Mouse (Mus musculus): Measurements from ENCODE around the gene Lce1i. TPM values are rescaled to one million over a fixed set of nuclear protein-coding genes. Genes with fewer than 3 reads are reported as not detected.
"Not testable (repeated sequence)": the region's sequence is repeated elsewhere in the genome, so short reads cannot be mapped to it uniquely, and the experiment has no call there.

The Lce1i gene
- not detected in 2 replicates for polyA plus RNA-seq (2015; fragmentation: Nextera tagmentation; extraction: Ambion mirVana)

DNA sequence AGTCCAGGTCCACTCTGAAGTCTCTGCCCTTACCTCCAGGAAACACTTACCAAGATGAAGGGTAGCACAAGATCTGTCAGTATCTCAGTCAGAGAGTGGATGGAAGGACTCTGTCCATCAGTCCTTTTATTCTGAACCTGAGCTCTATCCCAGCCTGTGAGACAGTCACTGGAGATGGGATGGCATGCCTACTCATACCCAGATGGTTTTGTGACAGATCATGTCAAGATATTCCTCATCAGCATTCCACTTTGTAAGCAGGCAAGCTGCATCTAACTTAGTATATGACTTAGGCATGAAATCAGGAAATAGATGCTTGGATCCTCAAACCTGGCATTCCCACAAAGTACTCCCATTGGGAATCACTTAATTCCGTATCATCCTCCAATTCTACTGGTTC, at the start of gene Lce1i:
TSS of gene Lce1i (minus strand) at position 101 of the 400 bp plus-strand sequence.
- no peaks in the 10 kb centered on the region for H3K36me3 ChIP-seq
- WGBS = 89% methylated on average over 1 of the region's 1 CpGs

DNA sequence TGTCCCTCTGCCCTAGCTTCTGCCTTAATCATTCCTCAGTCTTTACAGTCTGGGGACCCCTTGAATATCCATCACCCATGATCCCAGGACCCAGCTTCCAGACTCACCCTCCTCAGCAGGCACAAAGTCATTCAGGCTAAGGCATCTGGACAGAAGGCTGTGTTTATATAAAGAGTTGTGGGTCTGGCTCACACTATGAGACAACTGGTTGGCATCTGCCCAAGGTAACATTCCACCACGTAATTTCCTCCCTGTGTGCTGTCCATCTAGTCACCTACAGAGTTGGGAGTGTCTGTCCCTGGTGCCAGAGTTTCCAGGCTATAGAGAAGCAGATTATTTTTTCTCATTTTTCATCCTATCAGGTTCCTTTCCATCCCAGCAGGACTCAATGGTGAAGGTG, 48.4 kb upstream of the Lce1i start, which contains the start of gene Kprp:
TSS of gene Kprp (minus strand) at position 140 of the 400 bp plus-strand sequence.
- Histone ChIP-seq H3K27me3 (no peaks in the 10 kb centered on the region), H3K4me1 (replicated peaks) (no peaks in the 10 kb centered on the region), H3K4me3 (no peak within 1 kb of the TSS), H3K36me3 (no peaks in the 10 kb centered on the region), H3K9ac (no peak within 1 kb of the TSS), H3K9me3 (no peaks in the 10 kb centered on the region), H3K4me2 (no peak within 1 kb of the TSS), H3K27ac (replicated peaks) (no peak within 1 kb of the TSS)
- WGBS = 60% methylated on average over 1 of the region's 1 CpGs
- no peak for ATAC-seq (ENCODE audit: low read depth)

More for the DNA sequence above, at the start of gene Lce1i:
- H3K4me3 ChIP-seq = no peak within 1 kb of the TSS
- no peak within 1 kb of the TSS for H3K4me2 ChIP-seq
- ATAC-seq (ENCODE audit: low read depth) = no peak
- H3K27ac ChIP-seq (replicated peaks) = no peak within 1 kb of the TSS
- H3K4me1 ChIP-seq (replicated peaks) = no peaks in the 10 kb centered on the region
- no peak within 1 kb of the TSS for H3K9ac ChIP-seq
- no peaks in the 10 kb centered on the region for H3K27me3 ChIP-seq
- no peaks in the 10 kb centered on the region for H3K9me3 ChIP-seq

DNA sequence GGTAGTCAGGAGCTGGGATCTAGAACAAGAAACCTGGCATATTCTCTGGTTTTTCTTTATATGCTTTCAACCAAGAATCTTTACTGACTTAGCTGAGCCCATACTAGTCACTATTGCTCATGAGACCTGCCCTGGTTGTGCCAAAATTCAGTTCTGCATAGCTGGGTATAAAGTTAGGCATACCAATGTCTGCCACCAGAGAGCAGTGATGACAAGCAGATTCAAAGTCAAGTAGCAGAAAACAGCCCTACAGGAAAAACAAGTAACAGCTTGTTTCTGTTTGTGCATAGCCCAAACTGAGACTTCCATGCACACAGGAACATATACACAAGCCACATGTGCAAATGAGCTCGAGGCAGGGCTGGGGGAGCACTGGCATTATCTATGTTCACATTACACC, 47.1 kb upstream of the Lce1i start:
- H3K27ac ChIP-seq (replicated peaks) = no peak overlapping the region
- H3K36me3 ChIP-seq = no peaks in the 10 kb centered on the region
- no peak overlapping the region for H3K9ac ChIP-seq
- ATAC-seq (ENCODE audit: low read depth) = no peak
- H3K9me3 ChIP-seq = no peaks in the 10 kb centered on the region
- no peaks in the 10 kb centered on the region for H3K27me3 ChIP-seq
- WGBS = 43% methylated on average over 1 of the region's 1 CpGs
- H3K4me3 ChIP-seq = no peak overlapping the region
- H3K4me1 ChIP-seq (replicated peaks) = no peaks in the 10 kb centered on the region
- H3K4me2 ChIP-seq = no peak overlapping the region

GRCm38 (mm10) chr3:92816036-92816435, 37.3 kb upstream of the Lce1i start:
- H3K9ac ChIP-seq; H3K36me3 ChIP-seq; H3K4me2 ChIP-seq; H3K9me3 ChIP-seq; H3K27me3 ChIP-seq; ATAC-seq (ENCODE audit: low read depth); H3K4me1 ChIP-seq (replicated peaks); H3K27ac ChIP-seq (replicated peaks); H3K4me3 ChIP-seq: not testable (repeated sequence)
- WGBS = 94% methylated on average over 2 of the region's 2 CpGs

DNA sequence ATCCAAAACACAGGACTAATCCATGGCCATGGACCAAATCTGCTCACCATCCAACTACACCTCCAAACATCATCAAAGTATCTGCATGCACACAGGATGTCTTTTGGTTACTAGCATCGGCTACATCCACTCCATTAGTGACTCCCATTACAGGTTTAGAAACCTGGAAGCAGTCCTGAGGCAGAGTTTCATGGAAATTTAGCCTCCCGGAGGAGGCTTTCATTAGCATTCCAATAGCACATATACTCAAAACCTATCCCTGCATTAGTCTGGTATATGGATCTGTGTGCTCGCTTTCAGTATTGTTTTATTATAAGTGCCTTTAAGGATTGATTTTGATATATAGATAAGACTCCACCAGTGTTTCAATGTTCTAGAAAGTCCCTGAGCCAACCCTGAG, 36.9 kb upstream of the Lce1i start:
- no peak overlapping the region for H3K4me2 ChIP-seq
- no peaks in the 10 kb centered on the region for H3K9me3 ChIP-seq
- H3K36me3 ChIP-seq = no peaks in the 10 kb centered on the region
- H3K27ac ChIP-seq (replicated peaks) = no peak overlapping the region
- no peaks in the 10 kb centered on the region for H3K27me3 ChIP-seq
- no peak overlapping the region for H3K9ac ChIP-seq
- no peak for ATAC-seq (ENCODE audit: low read depth)
- WGBS = 89% methylated on average over 3 of the region's 3 CpGs
- H3K4me3 ChIP-seq = no peak overlapping the region
- no peaks in the 10 kb centered on the region for H3K4me1 ChIP-seq (replicated peaks)

DNA sequence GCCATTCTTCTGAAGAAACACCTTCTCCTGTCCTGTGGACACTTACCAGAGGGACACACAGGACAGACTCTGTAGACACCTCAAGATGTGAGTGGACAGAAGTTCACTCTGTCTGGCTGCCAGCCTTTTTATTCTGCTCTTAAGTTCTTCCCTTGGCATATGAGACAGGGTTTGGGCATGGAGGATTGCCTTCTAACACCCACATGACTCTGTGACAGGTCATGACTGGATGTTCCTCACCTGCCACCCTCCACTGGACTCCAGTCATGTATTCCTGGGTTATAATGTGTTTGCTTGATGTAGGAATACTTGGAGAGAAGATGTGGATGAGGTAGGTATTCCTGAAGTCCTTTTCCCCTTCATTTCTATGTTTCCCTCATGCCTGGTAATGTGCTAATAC, 29.1 kb upstream of the Lce1i start, which contains the start of gene Lce1k:
TSS of gene Lce1k (minus strand) at position 101 of the 400 bp plus-strand sequence.
- Histone ChIP-seq H3K27ac (replicated peaks) (no peak within 1 kb of the TSS), H3K36me3 (no peaks in the 10 kb centered on the region), H3K4me1 (replicated peaks) (no peaks in the 10 kb centered on the region), H3K9me3 (no peaks in the 10 kb centered on the region), H3K4me3 (no peak within 1 kb of the TSS), H3K27me3 (no peaks in the 10 kb centered on the region), H3K9ac (no peak within 1 kb of the TSS), H3K4me2 (no peak within 1 kb of the TSS)
- ATAC-seq (ENCODE audit: low read depth) = no peak

DNA sequence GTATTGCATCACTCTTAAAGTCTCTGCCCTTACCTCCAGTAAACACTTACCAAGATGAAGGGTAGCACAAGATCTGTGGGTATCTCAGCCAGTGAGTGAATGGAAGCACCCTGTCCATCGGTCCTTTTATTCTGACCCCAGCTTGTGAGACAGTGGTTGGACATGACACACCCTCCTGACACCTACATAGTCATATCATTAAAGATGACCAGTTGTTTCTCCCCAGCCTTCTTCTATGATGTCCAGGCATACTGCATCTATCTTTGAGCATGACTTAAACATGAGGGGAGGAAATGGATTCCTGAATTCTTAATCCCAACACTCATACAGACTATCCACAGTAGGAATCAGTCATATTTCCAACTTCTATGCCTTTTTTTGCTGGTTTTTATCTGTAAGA, 11.7 kb upstream of the Lce1i start, which contains the start of gene Lce1j:
TSS of gene Lce1j (minus strand) at position 101 of the 400 bp plus-strand sequence.
- H3K4me1 ChIP-seq (replicated peaks) = no peaks in the 10 kb centered on the region
- no peaks in the 10 kb centered on the region for H3K27me3 ChIP-seq
- WGBS = 97% methylated on average over 1 of the region's 1 CpGs
- no peak within 1 kb of the TSS for H3K27ac ChIP-seq (replicated peaks)
- no peak within 1 kb of the TSS for H3K9ac ChIP-seq
- no peaks in the 10 kb centered on the region for H3K36me3 ChIP-seq
- H3K4me3 ChIP-seq = no peak within 1 kb of the TSS
- H3K4me2 ChIP-seq = no peak within 1 kb of the TSS
- no peak for ATAC-seq (ENCODE audit: low read depth)
- H3K9me3 ChIP-seq = no peaks in the 10 kb centered on the region

DNA sequence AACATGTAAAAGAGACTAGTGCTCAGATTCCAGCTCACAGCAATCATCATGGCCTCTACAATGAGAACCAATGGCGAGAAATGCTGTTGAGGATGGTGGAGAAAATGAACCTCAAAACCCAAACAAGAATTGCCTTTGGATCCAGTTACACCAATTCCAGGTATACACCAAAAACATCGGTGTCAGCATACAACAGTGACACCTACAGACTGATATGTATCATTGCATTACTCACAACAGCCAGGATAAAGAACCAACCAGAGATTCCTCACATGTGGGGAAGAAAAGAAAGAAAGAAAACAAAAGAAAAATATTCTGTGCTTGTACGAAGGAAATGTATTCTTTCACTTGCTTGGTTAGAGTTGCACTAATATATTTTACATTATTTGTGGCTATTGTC, 7.1 kb downstream of the Lce1i start:
- no peak overlapping the region for H3K4me2 ChIP-seq
- WGBS = 24% methylated on average over 3 of the region's 3 CpGs

DNA sequence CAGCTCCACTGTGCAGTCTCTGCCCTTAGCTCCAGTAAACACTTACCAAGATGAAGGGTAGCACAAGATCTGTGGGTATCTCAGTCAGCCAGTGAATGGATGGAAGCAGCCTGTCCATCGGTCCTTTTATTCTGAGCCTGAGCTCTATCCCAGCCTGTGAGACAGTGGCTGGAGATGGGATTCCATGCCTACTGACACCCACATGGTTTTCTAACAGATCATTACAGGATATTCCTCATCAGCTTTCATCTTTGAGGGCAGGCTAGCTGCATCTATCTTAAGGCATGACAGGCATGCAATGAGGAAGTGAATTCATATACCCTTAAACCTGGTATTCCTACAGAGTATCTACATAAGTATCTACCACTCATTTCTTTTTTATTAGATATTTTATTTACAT, 13.7 kb downstream of the Lce1i start, which contains the start of gene Lce1h:
TSS of gene Lce1h (minus strand) at position 101 of the 400 bp plus-strand sequence.
- WGBS = 88% methylated on average over 1 of the region's 1 CpGs
- Histone ChIP-seq H3K27me3 (no peaks in the 10 kb centered on the region), H3K9me3 (no peaks in the 10 kb centered on the region), H3K4me2 (no peak within 1 kb of the TSS), H3K4me1 (replicated peaks) (no peaks in the 10 kb centered on the region), H3K9ac (no peak within 1 kb of the TSS), H3K27ac (replicated peaks) (no peak within 1 kb of the TSS), H3K36me3 (no peaks in the 10 kb centered on the region), H3K4me3 (no peak within 1 kb of the TSS)
- no peak for ATAC-seq (ENCODE audit: low read depth)

More for the DNA sequence above, 7.1 kb downstream of the Lce1i start:
- Histone ChIP-seq H3K9me3 (no peaks in the 10 kb centered on the region), H3K4me1 (replicated peaks) (no peaks in the 10 kb centered on the region), H3K4me3 (no peak overlapping the region), H3K27me3 (no peaks in the 10 kb centered on the region), H3K36me3 (no peaks in the 10 kb centered on the region), H3K27ac (replicated peaks) (no peak overlapping the region), H3K9ac (no peak overlapping the region)
- ATAC-seq (ENCODE audit: low read depth) = no peak

DNA sequence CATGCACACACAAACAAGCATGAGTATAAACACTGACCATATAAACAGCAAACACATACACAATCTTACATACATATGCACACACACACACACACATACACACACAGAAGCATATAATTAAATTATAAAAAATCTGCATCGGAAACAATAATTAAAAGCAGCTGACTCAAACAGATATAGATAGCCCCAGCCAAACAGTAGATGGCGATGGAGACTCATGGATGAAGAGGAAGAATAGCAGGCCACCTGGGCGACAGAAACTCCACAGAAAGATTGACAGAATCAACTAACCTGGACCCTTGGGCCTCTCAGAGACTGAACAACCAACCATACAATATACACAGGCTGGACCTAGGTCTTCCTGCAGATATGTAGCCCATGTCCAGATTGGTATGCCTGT, 25.5 kb downstream of the Lce1i start:
- Histone ChIP-seq H3K36me3 (no peaks in the 10 kb centered on the region), H3K4me2 (no peak overlapping the region), H3K4me1 (replicated peaks) (no peaks in the 10 kb centered on the region), H3K4me3 (no peak overlapping the region), H3K27me3 (no peaks in the 10 kb centered on the region), H3K9me3 (no peaks in the 10 kb centered on the region), H3K9ac (no peak overlapping the region), H3K27ac (replicated peaks) (no peak overlapping the region)
- ATAC-seq (ENCODE audit: low read depth) = no peak
- WGBS = 52% methylated on average over 3 of the region's 3 CpGs

GRCm38 (mm10) chr3:92752238-92752637, 26.5 kb downstream of the Lce1i start, which contains the start of gene Lce1g:
TSS of gene Lce1g (minus strand) at chr3:92752338.
- Histone ChIP-seq H3K9me3 (no peaks in the 10 kb centered on the region), H3K27me3 (no peaks in the 10 kb centered on the region), H3K4me2 (no peak within 1 kb of the TSS), H3K4me1 (replicated peaks) (no peaks in the 10 kb centered on the region), H3K36me3 (no peaks in the 10 kb centered on the region), H3K27ac (replicated peaks) (no peak within 1 kb of the TSS), H3K4me3 (no peak within 1 kb of the TSS), H3K9ac (no peak within 1 kb of the TSS)
- ATAC-seq (ENCODE audit: low read depth) = no peak
- WGBS = 94% methylated on average over 1 of the region's 1 CpGs

- H3K4me2 ChIP-seq = no peak within 1 kb of the TSS
- no peaks in the 10 kb centered on the region for H3K4me1 ChIP-seq (replicated peaks)
- no peaks in the 10 kb centered on the region for H3K9me3 ChIP-seq
- WGBS = 78% methylated on average over 1 of the region's 1 CpGs
- no peak within 1 kb of the TSS for H3K27ac ChIP-seq (replicated peaks)
- H3K9ac ChIP-seq = no peak within 1 kb of the TSS
- no peaks in the 10 kb centered on the region for H3K36me3 ChIP-seq
- ATAC-seq (ENCODE audit: low read depth) = no peak
- H3K4me3 ChIP-seq = no peak within 1 kb of the TSS
- H3K27me3 ChIP-seq = no peaks in the 10 kb centered on the region
These were observed 39.7 kb downstream of the Lce1i start, which contains the start of gene Gm38119 for GRCm38 (mm10) chr3:92738996-92739395. TSS of gene Gm38119 (minus strand) at chr3:92739096.
